Mouse (Mus musculus) erythroid progenitor cell, adult 5-6 weeks (primary cell): Measurements from ENCODE around the gene Tspan4. TPM values are rescaled to one million over a fixed set of nuclear protein-coding genes. Genes with fewer than 3 reads are reported as not detected.
A peak's percentile ranks its signal among the peaks of the same experiment; 100 is the strongest.

ENCODE experiments used
- ATAC-seq: replicated peaks from 2 replicates; pipeline ENCODE4 v1.8.0; 2016; ENCODE audit warnings: moderate number of reproducible peaks, mild to moderate bottlenecking, moderate TSS enrichment, inconsistent platforms; ENCODE audit not compliant: poor library complexity, low FRiP score, severe bottlenecking
- total RNA-seq, 2 experiments: library from RNA; stranded (forward) in 1 of 2; stranded (reverse) in 1 of 2; fragments of 150-400 nt in 1 of 2; fragments of 186-747, 209-891 nt in 1 of 2; gene quantifications; 2 replicates each; pipeline versions ENCODE4 v1.2.3 to v1.2.4; 2015 to 2017; ENCODE audit warnings: low replicate concordance in 2 of 2

Tspan4 gene
- total RNA-seq, 2 experiments from 2014 or later: 3.8 to 8.0 TPM

DNA sequence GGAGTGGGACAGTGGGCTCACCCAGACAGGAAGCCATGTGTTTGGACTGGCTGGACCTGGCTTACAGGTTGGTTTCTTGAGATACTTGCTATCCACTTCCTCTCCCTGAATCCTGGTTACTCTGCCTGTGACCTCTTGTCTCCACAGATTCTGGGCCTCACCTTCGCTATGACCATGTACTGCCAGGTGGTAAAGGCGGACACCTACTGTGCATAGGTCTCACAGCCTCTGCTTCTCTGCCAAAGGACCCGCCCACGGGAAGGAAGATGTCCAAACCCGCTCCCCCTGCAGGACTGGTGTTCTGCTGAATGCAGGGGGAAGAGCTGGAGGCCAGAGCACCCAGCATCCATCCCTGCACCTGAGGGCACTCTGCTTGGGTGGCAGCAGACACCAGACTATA is 17.7 kb downstream of the Tspan4 start:
- ATAC-seq: no peak

DNA sequence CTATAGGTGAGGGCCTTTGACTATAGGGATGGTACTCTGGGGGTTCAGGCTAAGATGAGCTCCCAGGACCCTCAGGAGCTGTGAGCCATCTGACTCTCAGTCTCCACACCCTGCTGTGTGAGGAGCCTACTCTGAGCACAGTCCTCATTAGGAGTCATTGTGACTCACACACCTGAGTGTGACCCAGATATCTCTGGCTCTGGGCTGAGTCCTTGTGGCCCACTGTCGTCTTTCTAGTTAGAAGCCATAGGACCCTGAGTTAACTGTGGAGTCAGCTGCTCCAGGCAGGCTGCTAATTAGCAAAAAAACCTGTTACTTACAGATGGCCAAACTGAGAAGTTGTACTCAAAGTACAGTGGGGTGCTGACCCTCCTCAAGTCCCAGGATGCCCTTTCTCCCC is 18.7 kb downstream of the Tspan4 start:
- no peak for ATAC-seq

DNA sequence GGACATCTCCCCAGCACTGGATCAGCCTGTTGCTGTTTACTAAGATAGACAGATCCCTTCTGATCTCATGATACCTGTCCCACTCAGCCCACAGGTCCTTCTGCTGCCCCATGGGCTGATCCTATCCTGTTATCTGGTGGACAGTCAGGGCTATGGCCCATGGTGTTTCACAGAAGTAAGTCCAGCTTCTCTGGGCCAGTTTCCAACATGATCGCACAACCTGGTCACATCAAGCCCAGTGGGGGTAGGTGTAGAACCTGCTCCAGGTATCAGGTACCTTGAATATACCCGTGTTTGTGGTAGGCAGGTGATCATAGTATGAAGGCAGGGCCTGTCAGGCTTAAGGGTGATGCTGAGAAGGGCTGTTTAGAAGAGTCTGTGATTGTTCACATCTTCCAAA is 20.3 kb downstream of the Tspan4 start:
- ATAC-seq: no peak

DNA sequence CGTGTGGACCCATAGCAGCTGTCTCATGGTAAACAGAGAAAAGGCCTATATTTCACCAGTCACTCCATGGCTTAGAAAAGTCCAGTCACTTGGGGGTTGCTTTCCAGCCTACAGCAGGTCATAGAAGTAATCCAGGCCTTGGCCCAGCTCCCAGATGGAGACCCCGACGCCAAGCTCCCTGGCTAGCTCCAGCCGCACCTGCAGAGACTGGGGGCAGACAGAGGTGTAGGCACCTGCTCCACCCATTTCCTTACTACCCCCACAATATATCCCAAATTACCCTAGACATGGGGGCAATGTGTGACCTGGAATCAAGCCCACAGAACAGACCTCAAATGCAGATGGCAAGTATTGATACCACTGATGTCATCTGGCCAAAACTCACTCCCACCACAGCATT is 20.9 kb downstream of the Tspan4 start:
- ATAC-seq: no peak

DNA sequence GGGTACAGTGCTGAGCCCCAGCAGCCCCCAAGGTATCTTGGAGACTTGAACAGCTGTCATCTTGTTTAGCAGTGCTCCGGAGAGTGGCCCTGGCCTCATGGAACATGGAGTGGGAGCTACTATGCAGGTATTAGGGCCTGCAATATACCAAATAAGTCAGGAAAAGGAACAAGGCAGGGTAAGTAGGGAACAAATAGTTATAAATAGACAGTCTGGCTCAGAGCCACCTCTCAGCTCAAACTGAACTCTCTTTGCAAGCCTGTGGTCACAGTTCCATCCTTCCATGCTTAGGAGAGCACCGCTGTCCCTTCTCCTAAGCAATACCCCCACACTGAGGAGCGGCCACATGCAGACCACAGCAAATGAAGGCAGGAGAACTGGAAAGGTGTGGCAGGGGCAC is 22.6 kb downstream of the Tspan4 start:
- no peak for ATAC-seq

DNA sequence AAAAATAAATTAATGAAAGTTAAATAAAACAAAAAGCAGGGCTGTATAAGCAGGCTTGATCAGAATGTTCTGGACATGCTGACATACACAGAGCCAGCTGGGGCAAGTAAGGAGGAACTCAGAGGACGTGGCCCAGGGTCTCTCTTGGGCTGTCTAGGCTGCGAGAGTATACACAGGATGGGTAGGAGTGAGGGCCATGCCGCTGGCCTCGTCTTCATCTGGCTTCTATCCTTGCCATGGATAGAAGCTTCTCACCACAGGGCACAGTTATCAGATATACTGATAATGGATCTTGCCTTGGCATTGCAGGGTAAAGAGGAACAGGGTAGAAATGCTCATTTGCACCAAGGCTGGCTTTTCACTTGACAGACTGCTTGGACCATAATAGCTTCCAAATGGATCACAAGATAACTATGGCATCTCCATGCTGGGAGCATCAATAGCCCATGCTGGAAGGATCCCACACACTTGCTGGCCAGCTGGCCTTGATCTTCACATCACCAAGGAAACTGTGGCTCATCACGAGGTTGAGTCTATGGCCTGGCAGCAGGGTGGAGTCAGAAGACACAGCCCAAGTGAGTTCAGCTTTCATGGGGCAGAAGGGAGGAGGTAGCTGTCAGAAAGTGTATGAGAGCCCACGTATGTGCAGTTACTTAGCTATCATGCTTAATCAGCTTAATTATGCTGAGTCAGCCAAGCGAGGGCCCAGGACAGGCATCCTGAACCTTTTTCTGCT is 26.9 kb downstream of the Tspan4 start:
- peak; percentile 68 for ATAC-seq

DNA sequence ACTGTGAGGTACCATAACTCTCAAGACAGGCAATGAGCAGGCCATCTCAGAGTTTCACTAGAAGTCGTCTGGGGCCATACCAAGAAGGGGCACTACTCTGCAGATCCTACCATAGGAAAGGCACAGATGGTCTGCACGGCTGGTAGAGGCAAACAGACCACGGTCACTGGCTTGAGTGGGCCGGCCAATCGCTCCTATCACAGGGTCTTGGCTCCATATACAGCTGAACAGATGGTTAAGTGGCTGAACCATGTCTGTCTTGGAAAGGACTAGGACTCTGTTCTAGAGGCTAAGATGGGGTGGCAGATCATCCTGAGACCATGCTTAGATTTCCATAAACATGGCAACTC is 27.5 kb downstream of the Tspan4 start:
- no peak for ATAC-seq

DNA sequence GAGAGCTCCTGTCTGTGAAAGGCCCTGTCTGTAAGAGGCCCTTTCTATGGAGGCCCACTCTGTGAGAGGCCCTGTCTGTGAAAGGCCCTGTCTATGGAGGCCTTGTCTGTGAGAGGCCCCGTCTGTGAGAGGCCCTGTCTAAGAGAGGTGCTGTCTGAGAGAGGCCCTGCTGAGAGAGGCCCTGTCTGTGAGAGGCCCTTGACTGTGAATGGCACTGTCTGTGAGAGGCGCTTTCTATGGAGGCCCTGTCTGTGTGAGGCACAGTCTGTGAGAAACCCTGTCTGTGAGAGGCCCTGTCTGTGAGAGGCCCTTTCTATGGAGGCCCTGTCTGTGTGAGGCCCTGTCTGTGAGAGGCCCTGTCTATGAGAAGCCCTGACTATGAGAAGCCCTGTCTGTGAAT is 31.2 kb downstream of the Tspan4 start:
- ATAC-seq: peak; percentile 50

DNA sequence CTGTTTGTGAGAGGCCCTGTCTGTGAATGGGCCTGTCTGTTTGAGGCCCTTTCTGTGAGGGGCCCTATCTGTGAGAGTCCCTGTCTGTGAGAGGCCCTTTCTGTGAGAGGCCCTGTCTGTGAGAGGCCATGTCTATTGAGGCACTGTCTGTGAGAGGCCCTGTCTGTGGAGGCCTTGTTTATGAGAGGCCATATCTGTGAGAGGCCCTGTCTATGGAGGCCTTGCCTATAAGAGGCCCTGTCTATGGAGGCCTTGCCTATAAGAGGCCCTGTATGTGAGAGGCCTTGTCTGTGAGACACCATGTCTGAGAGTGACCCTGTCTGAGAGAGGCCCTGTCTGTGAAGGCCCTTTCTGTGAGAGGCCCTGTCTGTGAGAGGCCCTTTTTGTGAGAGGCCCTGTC is 33.1 kb downstream of the Tspan4 start:
- ATAC-seq: no peak

DNA sequence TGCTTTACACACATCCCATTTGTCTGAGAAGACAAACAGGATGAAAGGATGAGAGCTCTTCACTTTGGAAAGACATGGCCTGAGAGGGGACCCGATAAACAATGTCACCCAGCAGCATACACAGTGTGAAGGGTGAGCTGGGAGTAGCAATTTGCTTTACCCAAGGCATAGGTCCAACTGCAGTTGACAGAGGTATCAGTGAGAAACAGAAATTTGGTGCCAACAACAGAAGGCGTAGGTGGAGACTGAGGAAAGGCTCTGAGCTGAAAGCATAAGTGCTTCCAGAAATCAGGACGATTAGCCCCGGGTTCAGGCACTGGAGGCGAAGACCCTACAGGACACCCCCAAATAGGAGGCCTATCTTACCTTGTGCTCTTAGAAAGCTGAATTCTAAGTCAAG is 35.2 kb downstream of the Tspan4 start:
- ATAC-seq: no peak

DNA sequence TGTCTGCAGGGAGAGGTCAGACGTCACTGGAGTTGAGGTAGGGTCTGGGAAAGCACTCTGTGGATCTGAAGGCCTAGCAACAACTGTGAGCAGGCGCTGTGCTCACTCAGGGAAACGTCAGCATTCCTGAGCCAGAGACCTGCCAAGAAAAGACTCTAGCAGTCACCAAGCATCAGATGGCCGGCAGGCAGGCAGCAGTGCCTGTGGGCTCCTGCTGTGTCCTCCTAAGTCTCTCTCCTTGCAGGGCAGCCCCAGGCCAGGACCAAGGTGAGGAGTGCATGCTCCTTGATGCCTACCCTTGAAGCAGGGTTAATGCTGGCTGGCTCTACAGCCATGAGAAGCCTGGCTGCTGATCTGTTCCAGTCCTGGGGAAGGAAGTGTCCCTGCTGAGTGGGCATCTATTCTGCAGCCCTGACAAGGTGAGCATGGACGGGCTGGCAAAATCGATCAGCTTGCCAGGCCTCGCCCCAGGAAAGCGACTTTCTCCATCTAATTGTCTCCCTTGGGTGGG is 35.7 kb downstream of the Tspan4 start:
- no peak for ATAC-seq

DNA sequence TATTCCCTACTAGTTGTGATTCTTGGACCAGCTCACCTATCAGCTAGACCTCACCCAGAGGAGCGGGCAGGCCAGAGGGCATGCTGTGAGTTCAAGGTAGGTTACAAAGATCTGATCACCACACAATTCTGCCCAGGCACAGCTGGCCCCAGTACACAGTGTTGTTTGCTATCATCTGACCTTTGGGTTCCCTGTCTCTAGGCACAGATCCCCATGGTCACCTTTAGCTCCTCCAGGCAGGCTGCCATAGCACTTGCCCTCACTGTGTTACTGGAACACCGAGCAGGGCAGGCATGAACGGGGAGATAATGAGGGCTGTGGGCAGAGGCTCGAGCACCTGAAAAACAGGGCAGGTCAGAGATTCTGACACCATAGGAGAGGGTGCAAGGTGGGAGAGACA is 42.6 kb downstream of the Tspan4 start:
- ATAC-seq: no peak

DNA sequence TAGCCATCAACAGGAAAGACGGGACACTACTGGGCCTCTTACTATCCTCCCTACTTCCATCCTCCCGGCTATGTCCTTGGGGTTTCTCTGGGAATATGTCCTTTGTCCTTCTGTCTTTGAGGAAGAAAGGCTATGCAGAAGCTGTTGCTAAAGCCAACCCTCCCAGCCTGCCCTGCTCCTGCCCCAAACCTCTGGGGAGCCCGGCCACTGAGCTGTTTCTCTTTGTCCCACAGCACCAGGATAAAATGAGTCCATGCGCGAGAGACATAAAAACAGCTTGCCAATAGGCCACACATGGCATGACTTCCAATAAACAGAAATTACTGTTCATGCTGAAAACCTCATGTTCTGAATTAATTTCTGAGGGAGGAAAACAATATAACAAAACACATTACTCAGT is 43.3 kb downstream of the Tspan4 start:
- no peak for ATAC-seq

DNA sequence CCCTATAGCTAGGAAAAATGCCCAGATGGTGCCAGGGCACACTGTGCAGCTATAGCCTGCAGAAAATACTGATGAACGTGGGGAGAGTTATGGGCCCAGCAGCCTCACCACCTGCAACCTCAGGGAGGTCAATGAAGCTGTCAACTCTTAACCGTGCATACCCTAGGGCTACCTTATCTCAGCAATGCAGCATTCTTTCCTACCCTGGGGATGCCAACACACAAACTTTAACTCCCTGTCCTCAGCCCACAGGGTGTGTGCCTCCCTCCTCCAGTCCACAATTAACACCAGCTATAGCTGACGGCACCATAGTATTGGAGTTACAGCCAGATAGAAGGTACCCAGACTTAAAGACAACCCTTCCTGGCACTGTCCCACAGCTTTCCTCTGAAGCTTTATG is 43.9 kb downstream of the Tspan4 start:
- ATAC-seq: peak; percentile 71

DNA sequence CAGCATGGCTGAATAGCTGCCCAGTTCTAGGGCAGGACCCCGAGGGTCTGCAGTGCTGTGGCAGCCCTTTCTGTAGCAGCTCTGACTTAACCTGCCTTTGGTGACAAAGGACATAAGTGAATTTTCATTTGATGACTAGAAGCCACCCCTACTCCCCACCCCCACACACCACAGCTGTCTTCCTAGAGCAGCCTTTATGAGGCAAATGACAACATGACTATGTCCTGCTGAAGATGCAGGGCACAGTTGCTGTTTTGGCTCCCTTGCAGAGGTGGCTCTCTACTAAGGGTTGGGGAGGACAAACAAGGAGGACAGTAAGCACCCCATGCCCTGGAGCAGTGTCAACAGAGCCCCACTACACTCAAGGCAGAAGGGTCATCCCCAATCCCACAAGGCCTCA is 44.8 kb downstream of the Tspan4 start:
- ATAC-seq: no peak

DNA sequence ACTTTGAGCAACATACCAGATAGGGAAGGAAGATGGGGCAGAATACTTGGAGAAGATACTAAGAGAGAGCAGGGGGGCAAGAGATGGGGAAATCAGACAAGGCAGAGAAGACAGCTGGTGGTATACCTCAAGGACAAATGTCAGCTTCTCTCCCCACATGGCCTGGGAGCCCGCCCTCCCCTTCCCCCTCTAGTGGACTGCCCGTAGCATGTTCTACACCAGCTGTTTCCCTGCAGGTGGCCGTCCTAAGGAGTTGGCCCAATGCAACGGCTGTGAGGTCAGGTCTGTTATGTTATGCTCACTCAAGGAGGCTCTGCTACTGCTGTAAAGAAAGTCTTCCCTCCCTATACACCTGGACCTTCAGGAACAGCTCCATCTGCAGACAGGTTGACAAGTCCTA is 48.0 kb downstream of the Tspan4 start:
- no peak for ATAC-seq

DNA sequence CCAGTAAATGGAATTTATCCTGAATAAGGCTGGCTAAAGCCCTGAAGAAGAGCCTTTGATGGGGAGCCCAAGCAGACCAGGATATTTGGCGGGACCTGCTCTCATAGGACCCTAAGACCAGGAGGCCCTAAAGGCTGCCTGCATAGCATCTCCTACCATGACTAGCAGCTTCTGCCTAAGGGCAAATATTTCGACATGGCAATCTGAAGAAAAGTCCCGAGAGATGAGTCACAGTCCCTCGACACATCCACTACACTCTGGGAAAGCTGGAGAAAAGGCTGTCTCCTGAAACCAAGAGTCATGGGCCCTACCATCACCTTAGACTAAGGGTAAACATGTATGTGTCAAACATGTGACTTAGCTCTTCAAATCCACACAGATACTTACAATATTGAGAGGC is 49.2 kb downstream of the Tspan4 start:
- no peak for ATAC-seq

DNA sequence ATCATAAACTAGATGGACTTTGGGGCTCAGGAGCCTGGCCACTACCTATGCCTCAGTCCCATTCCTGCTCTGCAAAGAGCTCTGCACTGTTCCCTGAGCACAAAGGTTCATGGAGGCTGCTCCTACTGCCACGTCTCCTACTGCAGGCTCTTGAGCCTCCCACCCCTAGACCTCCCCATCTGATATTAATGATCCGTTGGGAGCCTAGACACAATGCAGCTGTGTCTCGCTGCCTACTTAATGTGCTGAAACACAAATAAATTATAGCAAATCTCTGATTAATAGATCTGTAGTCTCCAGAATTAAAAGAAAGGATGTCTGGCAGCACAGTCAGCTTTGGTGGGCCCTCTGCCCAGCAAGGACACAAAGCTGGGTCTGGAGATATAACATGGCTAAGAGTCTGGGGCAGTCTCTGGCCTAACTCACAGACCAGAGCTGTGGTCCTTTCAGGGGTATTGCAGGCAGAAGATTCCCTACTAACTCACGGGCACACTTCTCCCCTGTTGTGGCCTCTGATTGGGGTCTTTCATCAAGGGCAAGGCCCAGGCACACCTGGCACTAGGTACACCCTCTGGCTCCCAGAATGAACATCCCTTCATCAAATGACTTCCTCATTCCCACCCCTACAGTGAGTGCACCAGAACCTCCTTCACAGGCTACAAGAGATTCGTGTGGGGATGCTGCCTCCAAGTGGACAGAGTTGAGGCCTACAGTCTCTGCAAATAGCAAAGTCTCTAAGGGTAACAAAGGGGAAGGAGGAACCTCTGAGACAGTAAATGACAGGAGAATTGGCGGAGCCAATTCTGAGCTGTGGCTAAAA is 49.9 kb downstream of the Tspan4 start:
- peak; percentile 79 for ATAC-seq

DNA sequence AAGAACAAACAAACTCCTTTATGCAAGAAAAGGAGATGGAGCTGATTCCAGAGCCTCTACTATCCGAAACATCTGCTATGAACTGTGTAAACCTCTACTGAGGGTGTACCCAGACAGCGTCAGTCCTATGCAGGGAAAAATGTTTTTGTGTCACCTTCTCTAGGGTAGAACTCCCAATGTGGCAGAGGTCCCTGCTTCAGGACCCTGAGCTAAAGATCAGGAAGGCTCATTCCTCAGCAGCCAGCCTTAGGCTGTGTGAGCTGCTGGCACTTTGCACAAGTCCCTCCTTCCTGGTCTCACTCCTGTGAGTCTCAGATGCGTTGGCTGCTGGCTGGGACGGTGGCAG is 50.5 kb downstream of the Tspan4 start:
- ATAC-seq: no peak

DNA sequence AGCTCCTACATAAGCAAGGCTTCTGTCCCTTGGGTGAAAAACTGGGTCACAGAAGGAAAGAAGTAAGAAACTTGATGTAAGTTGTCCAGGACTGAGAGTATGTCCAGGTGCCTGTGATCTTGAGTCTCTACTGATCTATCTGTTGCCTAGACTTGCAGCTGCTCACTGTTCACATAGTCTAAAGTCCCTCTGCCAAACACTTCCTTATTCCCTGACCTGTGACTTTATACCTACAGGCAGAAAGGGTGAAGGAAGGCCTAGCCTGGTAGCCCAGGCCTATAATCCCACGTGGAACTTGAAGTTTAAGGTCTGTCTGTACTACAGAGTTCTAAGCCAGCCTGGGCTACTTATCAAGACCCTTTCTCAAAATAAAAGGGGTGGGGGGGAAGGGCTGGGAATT is 60.5 kb downstream of the Tspan4 start:
- ATAC-seq: no peak

DNA sequence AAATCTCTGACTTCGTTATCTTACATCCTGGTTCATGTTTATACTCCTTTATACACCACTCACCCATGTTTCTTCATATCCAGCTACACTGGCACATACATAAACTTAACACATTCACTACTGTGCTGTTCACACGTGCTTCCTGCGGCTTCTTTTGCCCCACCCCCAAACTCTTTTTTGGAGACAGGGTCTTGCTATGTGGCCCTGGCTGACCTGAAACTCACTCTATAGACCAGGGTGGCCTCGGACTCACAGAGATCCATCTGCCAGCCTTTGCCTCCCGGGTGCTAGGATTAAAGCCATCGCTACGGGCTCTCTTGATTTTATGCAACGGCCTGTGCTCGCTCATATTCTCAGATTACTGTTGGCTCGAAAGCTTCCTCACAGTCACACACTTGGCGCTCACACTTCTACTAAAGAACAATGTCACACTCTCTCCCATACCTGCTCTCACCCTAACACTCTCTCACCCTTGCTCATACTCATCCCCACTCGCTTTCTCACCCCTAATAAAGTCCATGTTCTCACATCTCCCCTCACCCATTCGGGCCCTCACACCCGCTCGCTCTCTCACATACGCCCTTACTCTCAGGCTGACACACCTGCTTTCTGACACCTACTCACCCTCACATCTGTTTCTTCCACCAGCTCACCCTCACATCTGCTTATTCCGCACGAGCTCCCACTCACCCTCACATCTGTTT is 64.0 kb downstream of the Tspan4 start:
- peak; percentile 36 for ATAC-seq
